Mouse (Mus musculus) liver, adult 2 months (tissue): ENCODE data around the gene 9430015G10Rik. TPM values are rescaled to one million over a fixed set of nuclear protein-coding genes. Genes with fewer than 3 reads are reported as not detected.
A peak's percentile ranks its signal among the peaks of the same experiment; 100 is the strongest.

Experiments
- DNase-seq: peaks from one replicate; pipeline ENCODE4 v3.0.0-alpha.2; 2011; ENCODE audit warnings: low read depth, low spot score; ENCODE audit errors: extremely low read depth
- H3K27ac ChIP-seq: fragments of 200-500 bp; replicated peaks from 2 replicates; pipeline ENCODE4 v1.5.1; 2012; ENCODE audit warnings: low read depth, mild to moderate bottlenecking, control low read depth, inconsistent platforms, low read length; ENCODE audit not compliant: insufficient read depth
- H3K27me3 ChIP-seq: fragments of 200-500 bp; 2 replicates; pipeline ENCODE4 v1.6.1; 2012; ENCODE audit warnings: mild to moderate bottlenecking, moderate library complexity, low read length, inconsistent platforms; ENCODE audit not compliant: control insufficient read depth, insufficient read depth
- H3K36me3 ChIP-seq: fragments of 200-500 bp; 2 replicates; pipeline ENCODE4 v1.6.1; 2012; ENCODE audit warnings: low read length, inconsistent platforms; ENCODE audit not compliant: control insufficient read depth, insufficient read depth
- H3K4me1 ChIP-seq: fragments of 200-500 bp; 2 replicates; pipeline ENCODE4 v1.6.1; 2011; ENCODE audit warnings: low read length; ENCODE audit not compliant: control insufficient read depth, insufficient read depth
- H3K4me3 ChIP-seq: fragments of 200-500 bp; 2 replicates; pipeline ENCODE4 v1.5.1; 2011; ENCODE audit warnings: low read depth, mild to moderate bottlenecking, control low read depth, low read length, moderate library complexity; ENCODE audit not compliant: insufficient read depth
- H3K79me2 ChIP-seq: fragments of 200-500 bp; 2 replicates; pipeline ENCODE4 v1.6.1; 2012; ENCODE audit warnings: inconsistent platforms, mild to moderate bottlenecking, low read length, moderate library complexity; ENCODE audit not compliant: control insufficient read depth, insufficient read depth
- H3K9ac ChIP-seq: fragments of 200-500 bp; 2 replicates; pipeline ENCODE4 v1.6.1; 2012; ENCODE audit warnings: low read depth, mild to moderate bottlenecking, control low read depth, inconsistent platforms, low read length
- CTCF ChIP-seq: fragments of 200-500 bp; IDR thresholded peaks from 2 replicates; pipeline ENCODE4 v1.5.1; 2011; ENCODE audit warnings: low read depth, low read length, control low read depth
- POLR2A ChIP-seq: fragments of 200-500 bp; IDR thresholded peaks from 2 replicates; pipeline ENCODE4 v1.6.1; 2011; ENCODE audit warnings: low read length, control low read depth; ENCODE audit not compliant: insufficient read depth; ENCODE audit errors: extremely low read depth
- WGBS: fragments of 180-500 bp; shearing (Covaris S2); methylation state at CpG from one replicate; pipeline ENCODE4 v1.1.7; 2018; 5-methylcytosine and 5-hydroxymethylcytosine counted together
- polyA plus RNA-seq: library from polyadenylated mRNA; depleted of rRNA; stranded (reverse); fragments of >200 nt; gene quantifications from 2 replicates; pipeline ENCODE4 v1.2.3, GENCODE M21; 2012
- total RNA-seq: library from RNA; depleted of rRNA; stranded (reverse); fragments of >200 nt; gene quantifications from 2 replicates; pipeline ENCODE4 v1.2.3, GENCODE M21; 2014

Gene 9430015G10Rik
- total and polyA plus RNA-seq, 2 experiments: 3.8 to 9.1 TPM

DNA sequence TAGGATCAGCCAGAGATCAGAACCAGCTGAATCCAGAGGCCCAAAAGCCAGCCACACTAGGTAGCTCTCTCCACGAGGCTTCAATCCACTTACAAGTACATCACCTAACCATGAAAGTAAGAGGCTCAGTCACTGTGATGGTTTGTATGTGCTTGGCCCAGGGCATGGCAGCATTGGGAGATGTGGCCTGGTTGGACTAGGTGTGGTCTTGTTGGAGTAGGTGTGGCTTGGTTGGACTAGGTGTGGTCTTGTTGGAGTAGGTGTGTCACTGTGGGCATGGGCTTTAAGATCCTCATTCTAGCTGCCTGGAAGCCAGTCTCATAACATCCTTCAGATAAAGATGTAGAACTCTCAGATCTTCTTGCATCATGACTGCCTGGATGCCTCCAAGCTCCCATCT lies 18.5 kb upstream of the 9430015G10Rik start:
- Histone ChIP-seq H3K4me3 (no peak overlapping the region), H3K27me3 (no peaks in the 10 kb centered on the region), H3K4me1 (peaks cover 11% of the 10 kb centered on the region), H3K36me3 (no peaks in the 10 kb centered on the region), H3K9ac (no peak overlapping the region), H3K27ac (no peak overlapping the region), H3K79me2 (no peaks in the 10 kb centered on the region)
- TF ChIP-seq POLR2A (no peak), CTCF (no peak)
- 84% methylated on average over 1 of the region's 1 CpGs for WGBS
- no peak for DNase-seq

DNA sequence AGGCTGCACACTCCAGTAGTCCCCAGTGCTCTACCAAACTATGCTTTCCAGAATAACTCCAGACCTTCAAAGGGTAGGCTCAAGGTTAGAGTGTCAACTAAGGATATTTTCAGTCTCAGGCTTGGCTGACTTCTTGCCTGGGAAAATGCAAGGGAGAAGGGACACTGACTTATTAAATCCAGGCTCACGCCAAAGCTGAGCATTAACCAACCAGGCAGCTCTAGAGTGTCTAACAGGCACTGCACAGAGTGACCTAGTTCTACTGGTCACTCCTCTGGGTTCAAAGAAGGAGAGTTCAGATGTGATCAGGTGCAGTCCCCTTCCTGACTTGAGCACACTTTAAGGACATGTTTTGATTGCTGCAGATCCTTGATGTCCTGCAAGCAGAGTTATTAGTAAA lies 17.0 kb upstream of the 9430015G10Rik start:
- 31% methylated on average over 1 of the region's 1 CpGs for WGBS

DNA sequence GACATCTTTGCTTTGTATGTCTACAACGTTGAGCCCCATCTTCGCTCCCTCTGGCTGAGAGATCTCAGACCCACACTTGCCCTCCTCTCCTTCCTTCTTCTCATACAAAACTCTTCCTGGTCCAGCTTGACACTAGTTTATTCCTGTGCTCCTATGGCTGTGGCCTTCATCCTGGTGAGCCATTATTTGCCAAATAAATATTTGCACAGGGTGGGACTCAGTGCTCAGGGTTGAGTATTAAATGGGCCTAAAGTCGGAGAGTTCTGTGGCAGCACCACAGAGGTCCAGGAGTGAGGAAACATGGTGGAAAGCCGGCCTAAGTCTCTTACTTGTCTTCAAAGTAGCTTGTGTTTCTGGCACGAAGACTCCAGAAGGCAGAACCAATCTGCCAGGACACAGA lies 16.0 kb upstream of the 9430015G10Rik start:
- TF ChIP-seq CTCF (no peak), POLR2A (no peak)
- Histone ChIP-seq H3K79me2 (no peaks in the 10 kb centered on the region), H3K4me1 (peaks cover 11% of the 10 kb centered on the region), H3K27me3 (no peaks in the 10 kb centered on the region), H3K36me3 (no peaks in the 10 kb centered on the region), H3K9ac (no peak overlapping the region), H3K27ac (peak overlapping the region; percentile 87), H3K4me3 (no peak overlapping the region)
- peak; percentile 84 for DNase-seq
- WGBS: 35% methylated on average over 5 of the region's 5 CpGs

More for the DNA sequence above, 17.0 kb upstream of the 9430015G10Rik start:
- Histone ChIP-seq H3K4me3 (no peak overlapping the region), H3K79me2 (no peaks in the 10 kb centered on the region), H3K27me3 (no peaks in the 10 kb centered on the region), H3K27ac (no peak overlapping the region), H3K4me1 (peaks cover 11% of the 10 kb centered on the region), H3K36me3 (no peaks in the 10 kb centered on the region), H3K9ac (no peak overlapping the region)
- TF ChIP-seq CTCF (no peak), POLR2A (no peak)
- peak; percentile 56 for DNase-seq

DNA sequence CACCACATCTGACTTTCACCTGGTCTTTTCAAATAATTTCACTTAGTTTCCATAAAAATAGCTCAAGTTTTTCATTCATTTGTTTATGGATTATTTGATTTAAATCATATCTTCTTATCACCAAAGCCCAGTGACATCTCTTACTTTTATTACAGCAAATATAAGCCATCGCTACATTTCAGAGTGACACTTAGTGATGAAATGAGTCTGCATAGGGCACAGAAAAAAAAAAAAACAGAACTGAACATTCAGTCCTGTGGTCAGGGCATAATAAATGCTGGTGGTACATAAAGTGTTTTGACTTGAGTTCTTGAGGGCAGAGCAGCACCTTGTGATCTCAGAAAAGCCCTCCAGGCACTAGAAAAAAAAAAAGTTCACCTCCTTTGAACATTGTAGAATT lies 13.6 kb upstream of the 9430015G10Rik start:
- H3K4me1 ChIP-seq: peaks cover 16% of the 10 kb centered on the region
- no peak overlapping the region for H3K4me3 ChIP-seq
- H3K36me3 ChIP-seq: no peaks in the 10 kb centered on the region
- H3K9ac ChIP-seq: no peak overlapping the region
- no peak overlapping the region for H3K27ac ChIP-seq
- TF ChIP-seq CTCF (no peak), POLR2A (no peak)
- no peaks in the 10 kb centered on the region for H3K27me3 ChIP-seq
- no peak for DNase-seq
- 96% methylated on average over 1 of the region's 1 CpGs for WGBS
- no peaks in the 10 kb centered on the region for H3K79me2 ChIP-seq

DNA sequence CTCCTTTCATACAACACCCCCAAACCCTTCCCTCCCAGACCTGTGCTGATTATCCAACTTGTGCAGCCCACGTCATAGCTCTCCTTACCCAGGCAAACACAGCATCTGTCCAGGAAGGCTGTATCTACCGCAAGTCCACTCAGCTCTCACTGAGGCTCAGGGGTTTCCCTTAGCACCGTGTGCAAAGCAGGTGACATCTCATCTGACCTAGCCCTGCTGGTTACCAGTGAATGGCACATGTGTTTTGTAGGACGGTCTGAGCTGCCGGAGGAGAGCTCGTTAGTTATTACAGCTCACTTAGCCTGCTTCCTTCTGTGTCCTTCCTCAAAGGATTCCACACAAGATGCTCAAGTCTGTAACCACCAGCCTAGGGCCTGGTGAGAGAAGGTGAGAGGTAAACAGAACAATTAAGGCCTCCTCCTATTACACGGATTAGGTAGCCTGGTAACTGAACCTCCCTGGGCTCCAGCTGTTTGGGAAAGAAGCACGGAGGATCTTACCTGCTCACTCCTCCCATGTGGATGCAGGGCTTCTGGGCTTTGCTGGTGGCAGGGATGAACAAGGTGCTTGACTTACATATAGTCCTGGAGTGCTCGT lies 11.9 kb upstream of the 9430015G10Rik start:
- Histone ChIP-seq H3K79me2 (no peaks in the 10 kb centered on the region), H3K36me3 (no peaks in the 10 kb centered on the region), H3K27me3 (no peaks in the 10 kb centered on the region), H3K4me1 (peaks cover 14% of the 10 kb centered on the region), H3K9ac (no peak overlapping the region), H3K4me3 (no peak overlapping the region), H3K27ac (no peak overlapping the region)
- no peak for DNase-seq
- TF ChIP-seq CTCF: no peak
- no peak for TF ChIP-seq POLR2A
- 87% methylated on average over 9 of the region's 9 CpGs for WGBS

DNA sequence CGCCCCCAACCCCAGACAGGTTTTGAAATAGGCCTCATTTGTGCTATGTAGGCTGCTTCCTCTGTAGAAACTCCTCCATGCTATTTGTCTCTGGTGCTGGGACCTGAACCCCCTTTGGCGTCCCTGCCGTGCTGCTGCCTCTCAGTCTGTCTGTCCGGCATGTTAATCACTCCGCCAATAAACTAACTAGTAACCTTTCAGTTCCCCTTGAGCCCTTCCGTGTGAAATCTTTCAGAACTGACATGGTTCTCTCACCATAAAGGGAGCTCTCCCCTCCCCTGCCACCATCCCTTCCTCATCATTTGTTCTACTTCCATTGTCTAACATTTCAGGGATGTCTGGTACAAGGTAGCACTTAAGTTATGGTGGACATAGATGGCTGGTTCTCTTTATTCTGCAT lies 10.4 kb upstream of the 9430015G10Rik start:
- TF ChIP-seq CTCF (no peak), POLR2A (no peak)
- Histone ChIP-seq H3K27me3 (no peaks in the 10 kb centered on the region), H3K4me3 (no peak overlapping the region), H3K4me1 (peaks cover 7% of the 10 kb centered on the region), H3K79me2 (no peaks in the 10 kb centered on the region), H3K9ac (no peak overlapping the region), H3K27ac (no peak overlapping the region), H3K36me3 (no peaks in the 10 kb centered on the region)
- DNase-seq: no peak
- WGBS: 84% methylated on average over 6 of the region's 6 CpGs
